Mouse (Mus musculus) adrenal gland, postnatal 25 days (tissue): ENCODE results near the gene Lsamp. TPM values are rescaled to one million over a fixed set of nuclear protein-coding genes. Genes with fewer than 3 reads are reported as not detected.

Experiments used
- DNase-seq: peaks from one replicate; pipeline ENCODE4 v3.0.0; 2021; ENCODE audit warnings: mixed read lengths
- total RNA-seq: library from RNA; stranded (reverse); gene quantifications from 2 replicates; pipeline ENCODE4 v1.2.3, GENCODE M21; 2021

The Lsamp gene
- total RNA-seq, 1 experiment from 2014 or later: 8.0 TPM

DNA sequence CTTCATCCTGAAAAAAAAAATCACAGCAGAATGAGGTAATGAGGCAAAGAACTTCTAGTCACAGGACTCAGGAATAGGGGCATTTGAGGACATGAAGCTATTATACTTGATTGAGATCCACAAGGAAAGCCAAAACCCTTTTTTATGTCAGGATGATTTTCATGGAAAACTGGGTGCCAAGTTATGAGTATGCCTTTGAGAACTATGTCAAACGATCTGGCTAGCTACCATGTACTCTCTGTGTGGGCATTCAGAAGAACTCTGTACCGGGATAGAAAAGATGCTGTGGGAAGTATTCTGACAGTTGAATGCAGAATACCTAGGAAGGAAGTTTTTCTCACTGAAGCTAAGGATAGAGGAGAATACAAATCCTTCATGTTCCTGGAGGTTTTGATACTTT lies 1801.4 kb downstream of the Lsamp start:
- no peak for DNase-seq

DNA sequence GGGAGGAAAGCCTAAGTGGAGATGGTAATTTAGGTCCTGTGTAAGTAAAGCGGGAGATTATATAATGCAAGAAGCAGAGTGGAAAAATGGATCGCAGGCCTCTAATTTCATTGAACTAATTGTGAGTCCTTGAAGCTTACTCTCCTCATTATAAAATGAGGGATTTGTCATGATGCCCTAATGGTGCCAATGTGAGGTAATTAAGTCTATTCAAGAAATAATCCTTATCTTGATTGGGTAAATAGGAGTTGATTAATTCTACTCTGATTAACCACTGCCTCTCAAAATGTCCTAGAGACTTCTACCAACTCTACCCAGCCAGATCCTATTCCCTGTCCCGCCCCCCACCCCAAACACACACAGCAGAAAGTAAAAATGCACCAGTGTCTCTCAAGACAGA lies 1802.5 kb downstream of the Lsamp start:
- no peak for DNase-seq

DNA sequence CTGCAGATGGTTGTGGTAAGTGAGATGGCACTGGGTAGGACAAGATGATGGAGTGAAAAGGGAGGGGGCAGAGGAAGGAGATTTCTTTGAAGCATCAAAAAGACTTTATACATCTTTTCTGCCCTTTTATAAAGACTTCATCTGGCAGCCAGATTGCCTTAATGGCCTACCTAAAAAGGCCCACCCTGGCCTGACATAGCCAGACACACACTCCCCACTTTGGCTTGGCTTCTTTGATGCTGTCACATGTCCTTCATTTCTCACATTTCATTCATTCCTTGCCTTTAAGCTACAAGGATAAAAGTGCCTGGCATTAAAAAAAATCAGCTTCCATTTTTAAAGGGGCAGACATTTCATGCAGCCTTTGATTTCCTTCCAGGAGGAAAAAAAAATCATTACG lies 1803.0 kb downstream of the Lsamp start:
- no peak for DNase-seq

DNA sequence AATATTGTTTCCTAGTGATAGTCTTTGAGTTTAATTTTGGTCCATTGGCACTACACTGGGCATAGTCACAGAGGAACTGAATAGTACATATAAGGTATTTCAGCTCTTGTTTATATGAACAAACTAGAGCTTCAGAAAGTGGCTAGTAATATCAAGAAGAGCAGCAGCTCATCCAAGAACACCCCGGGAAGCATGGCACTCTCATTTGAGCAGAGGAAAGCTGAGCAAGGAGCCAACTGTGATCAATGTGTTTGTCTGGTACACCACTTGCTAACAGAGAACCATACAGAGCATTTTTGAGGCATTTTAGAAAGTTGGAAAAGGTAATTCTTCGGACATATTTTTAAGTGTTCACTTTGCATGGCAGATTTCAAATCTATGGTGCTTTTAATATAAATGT lies 1805.9 kb downstream of the Lsamp start:
- DNase-seq: no peak

DNA sequence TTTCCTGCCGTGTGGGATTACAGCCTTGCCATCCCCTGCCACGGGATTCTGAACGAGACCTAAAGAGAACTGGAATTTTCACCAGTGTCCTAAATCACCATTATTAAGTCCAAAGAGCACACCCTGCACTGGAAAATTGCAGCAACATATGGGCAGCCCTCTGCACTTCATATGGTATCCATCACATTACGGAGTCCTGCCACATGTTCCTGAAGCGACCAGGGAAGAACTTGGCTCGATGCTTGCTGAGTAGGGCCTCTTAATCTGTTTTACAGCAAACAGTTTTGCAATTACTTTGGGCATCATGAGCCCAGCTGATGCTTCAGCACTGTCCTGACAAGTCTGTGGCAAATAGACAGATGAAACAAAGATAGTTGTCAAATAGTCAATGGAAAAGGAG lies 1836.2 kb downstream of the Lsamp start:
- DNase-seq: no peak

DNA sequence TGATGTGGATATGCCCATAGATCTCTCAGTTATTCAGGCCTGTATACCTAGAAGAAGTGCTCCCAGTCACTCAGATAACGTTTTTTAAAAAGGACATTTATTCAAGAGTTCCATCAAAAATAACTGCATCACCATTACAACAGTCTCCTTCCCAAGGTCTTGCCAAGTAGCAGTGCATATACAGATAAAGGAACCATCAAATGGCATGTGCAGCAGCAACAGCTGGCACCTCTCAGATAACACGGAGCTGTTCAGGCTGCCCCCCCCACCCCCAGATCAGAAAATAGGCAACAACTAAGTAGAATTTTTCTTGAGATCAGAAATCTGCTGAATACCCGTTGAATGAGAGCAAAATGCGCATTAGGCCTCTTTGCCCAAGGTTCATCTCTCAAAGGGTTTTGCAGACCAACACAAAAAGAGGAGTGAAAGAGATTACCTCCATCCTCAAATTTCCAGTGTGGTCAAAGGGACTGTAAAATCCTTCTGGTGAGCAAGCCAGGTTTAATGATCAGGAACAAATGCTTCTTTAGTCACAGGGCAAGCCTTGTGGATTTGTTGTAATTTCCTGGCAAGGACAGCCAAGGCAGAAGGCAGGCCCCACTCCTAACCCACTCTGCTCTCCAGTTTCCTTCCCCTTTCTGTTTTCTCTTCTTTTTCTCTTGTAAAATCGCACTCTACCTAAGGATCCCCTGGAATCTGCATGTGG lies 1842.9 kb downstream of the Lsamp start:
- no peak for DNase-seq

DNA sequence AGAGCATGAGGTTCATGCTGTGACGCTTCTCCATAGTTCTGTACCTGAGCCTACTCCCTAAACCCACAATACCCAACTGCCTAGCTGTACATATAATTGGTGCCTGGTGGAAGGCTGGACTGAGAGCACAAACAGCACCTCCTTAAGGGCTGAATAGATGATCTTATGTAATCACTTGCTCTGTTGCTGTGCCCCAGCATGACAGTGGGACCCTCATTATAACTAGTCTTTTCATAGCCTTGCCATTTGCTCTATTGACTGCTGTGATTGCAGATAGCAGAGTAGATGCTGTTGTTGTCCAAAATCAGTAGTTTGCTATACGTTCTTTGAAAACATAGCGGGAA lies 1843.4 kb downstream of the Lsamp start:
- no peak for DNase-seq

DNA sequence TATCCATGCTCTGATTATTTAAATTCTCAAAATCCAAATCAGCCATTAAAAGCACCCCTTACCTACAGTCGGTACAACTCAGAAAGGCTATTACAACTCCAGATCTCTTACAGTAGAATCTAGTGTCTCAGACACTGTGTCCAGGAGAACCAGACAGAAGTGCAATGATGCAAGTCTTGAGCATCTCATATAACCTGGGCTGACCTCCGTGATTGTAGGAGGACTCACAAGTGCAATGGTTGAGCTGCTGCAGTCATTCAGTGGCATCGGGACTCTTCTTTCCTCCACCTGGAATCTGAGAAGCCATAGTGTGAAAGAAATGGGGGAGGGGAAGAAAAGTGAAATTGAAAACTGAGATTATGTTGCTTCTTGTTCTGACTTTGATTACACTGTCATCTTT lies 1850.5 kb downstream of the Lsamp start:
- DNase-seq: no peak

DNA sequence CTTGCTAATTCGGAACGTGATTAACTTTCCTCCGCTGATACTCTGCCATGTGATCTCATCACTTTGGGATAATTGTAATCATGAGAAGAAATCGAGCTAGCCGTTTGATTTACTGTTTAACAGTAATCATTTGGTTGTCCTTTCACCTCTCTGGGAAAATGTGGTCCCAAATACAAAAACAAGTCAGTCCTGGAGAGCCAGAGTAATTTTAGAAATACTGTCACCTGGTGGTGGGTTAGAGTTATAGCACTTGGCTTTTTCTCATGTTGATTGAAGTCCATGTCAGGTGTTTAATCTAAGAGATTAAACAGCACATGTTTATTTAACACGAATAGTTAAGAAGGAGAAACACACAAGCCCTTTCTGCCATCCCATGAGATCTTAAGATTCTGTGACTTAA lies 1851.6 kb downstream of the Lsamp start:
- no peak for DNase-seq

DNA sequence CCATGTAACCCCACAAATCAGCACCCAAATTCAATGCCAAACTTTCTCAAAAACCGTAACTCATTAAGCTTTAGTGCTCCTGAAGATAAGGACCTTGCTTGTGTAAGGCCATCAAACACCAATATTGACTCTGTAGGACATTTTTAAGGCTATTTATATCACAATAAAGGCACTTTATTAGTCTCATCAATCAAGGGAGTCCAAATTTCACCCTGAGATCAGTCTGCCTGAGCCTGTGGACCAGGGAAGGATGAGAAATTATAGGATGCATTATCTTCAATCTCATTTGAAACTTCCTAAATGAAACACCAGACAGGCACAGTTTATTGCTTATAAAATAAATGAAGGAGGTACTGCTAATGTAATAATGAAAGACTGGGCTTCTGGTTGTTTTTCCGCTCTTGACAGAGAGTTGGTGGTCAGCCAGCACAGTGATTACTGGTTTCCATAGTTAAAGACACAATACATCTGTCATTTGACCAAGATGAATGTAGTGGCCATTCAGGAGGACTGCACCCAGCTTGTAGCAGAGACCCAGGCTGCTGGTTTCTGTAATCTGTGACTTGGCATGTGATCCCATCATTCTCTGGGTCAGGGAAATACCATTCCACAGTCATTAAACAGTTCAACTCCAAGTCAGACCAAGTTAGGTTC lies 1855.7 kb downstream of the Lsamp start:
- no peak for DNase-seq

DNA sequence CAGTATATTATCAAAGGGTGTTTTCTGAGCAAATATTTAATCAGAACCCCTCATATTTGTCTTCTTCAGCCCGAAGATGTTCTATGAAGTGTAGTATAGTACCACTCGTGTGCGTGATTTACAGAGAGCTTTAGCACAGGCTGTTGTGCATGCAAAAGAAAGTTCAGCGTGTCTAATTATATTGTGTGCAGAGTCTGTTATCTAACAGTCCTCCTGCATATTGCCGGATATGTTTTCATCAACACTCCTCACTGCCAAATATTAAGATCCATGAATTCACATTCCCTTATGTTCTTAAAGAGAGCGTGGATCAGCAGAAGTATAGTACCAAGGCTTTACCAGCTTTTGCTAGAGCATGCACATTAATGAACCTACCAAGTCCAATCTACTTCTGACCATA lies 1862.7 kb downstream of the Lsamp start:
- no peak for DNase-seq

DNA sequence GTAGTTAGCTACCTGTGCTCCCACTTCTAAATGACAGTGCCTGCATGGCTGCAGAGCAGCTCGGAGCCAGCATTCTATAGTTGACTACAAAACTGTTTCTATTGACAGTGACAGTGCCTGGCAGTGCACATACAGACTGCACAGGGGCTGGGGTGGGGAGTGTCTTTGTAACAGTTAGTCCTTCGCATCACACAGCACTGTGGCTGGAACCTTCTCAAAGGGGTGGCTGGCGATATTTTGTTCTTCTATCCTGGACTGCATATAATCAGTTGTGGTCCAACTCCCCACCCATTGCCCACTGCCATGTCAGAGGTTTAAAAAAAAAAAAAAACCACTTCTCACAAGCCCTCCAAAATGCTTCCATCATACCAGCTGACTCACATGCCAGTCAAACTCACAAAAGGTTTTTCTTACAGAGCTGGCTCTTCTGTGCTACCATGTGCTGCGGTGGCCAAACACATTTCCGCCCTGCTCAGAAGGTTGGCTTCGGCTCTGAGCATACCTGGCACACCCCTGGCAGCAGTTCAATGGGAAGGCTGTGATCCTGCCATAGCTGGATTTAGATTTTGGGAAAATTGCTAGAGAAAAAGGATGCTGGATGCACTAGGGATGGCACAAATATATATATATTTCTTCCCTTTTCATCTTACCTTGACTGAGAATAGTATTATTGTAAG lies 1887.9 kb downstream of the Lsamp start:
- peak; percentile 3 for DNase-seq

DNA sequence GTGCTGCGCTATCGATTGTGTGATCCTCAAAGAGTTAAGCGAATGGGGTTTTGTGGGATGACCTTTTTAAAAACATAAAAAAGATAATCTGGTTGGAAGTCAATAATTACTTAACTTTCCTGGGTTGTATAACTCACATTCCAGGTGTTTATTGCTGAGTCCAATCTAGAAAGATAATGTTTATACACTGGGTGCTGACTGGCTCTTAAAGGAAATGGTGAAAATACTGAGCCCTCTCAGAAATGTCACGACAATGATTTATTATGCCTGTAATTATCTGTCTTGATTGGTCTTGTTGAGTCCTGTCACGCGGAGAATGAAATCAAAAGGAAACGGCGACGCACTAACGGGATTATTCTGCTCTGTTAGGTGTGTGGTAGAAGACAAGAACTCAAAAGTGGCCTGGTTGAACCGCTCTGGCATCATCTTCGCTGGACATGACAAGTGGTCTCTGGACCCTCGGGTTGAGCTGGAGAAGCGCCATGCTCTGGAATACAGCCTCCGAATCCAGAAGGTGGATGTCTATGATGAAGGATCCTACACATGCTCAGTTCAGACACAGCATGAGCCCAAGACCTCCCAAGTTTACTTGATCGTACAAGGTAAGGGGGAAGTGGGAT lies 1904.5 kb downstream of the Lsamp start:
- DNase-seq: no peak

DNA sequence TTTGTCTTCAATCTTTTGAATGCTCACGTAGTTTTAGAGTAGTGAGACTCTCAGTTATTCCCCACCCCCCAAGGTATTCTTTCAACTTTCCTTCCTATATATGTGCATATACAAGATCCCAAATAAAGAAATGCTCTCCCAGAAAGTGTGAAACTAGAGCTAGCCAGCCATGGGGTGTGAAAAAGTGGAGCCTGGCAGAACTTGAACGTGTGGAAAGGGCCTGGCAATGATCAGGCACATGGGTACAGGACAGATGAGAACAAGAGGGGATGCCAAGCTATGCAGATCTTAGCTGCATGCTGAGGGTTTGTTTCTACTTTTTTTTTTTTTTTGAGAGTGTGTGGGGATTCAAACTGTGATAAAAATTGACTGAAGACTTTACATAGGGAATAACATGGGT lies 1916.6 kb downstream of the Lsamp start:
- no peak for DNase-seq

DNA sequence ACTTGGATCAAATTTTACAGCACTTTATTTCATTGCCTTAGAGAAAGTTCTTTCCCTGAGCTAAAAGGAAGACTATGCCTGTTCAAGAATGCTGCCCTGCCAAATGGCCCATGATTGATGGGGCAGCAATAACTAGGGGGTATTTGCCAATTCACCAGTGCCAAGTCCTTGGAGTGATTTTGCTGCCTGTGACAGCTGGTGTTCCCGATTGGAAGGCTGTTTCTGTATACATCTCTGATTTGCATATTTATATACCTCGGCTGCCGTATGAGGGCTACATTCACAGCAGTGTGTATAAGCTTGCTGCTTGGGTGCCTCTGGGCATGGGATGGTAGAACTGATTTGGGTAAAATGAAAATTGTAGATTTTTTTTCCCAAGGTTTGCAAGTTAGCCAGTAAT lies 1919.5 kb downstream of the Lsamp start:
- DNase-seq: no peak

DNA sequence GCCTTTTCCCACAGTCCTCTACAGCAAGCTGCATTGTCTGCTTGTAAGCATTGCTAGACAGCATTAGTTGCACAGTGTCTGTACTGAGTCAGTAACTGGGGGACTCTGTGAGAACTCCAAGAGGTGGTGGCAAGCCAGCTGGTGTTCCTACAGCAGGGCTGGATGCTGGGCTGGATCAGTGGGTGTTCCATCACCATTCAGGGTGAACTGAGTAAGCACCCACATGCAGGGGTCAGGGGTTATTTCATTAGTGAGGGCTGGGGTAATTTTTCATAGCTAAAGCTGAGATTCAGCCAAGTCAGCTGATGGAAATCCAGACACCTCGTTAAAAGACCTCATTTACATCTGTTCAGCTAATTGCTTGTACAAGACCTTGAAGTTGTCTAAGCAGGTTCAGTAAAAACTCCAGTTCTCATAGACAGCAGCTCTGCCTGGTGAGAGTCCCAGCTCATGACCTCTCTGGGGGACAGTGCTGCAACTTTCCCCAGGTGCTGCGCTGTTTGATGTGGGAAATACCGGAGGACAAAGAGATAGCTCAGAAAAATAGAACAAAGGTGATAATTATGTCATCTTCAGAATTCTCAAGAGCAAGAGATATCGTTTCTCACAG lies 1928.5 kb downstream of the Lsamp start:
- no peak for DNase-seq

DNA sequence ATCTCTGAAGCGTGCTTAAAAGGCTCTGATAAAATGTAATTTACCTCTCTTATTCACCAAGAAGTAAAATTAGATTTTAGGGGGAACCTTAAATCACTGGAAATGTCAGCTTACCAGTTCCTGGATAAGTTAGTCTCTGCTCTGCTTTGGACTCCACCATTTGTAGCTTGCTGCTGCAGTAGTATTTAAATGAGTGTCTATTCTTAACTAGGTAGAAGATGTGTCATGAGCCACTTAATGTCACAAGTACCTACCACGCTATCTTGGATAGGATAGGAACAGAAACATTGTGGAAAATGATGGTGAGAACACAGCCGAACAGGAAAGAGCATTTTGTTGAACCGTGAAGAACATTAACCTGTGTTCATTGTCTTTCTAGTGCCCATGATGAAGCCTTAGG lies 1929.2 kb downstream of the Lsamp start:
- no peak for DNase-seq

DNA sequence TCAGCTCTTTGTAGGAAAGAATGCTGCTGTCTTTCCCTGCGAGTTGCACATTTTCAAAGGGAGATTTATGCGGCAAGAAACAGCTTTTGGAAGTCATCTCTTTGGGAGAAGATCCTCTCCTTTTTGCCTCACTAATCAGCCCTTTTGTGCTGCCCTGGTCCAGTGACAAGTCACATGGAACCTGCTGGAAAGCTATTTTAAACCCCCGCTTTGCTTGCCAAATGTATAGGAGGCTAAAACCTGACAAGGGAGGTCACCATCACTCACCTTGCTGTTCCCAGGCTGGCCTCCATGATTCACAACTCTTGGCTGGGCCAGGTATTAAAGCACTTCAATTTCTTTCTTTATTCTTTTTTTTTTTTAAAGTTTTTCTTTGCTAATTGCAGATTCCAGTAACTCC lies 1932.2 kb downstream of the Lsamp start:
- DNase-seq: no peak

DNA sequence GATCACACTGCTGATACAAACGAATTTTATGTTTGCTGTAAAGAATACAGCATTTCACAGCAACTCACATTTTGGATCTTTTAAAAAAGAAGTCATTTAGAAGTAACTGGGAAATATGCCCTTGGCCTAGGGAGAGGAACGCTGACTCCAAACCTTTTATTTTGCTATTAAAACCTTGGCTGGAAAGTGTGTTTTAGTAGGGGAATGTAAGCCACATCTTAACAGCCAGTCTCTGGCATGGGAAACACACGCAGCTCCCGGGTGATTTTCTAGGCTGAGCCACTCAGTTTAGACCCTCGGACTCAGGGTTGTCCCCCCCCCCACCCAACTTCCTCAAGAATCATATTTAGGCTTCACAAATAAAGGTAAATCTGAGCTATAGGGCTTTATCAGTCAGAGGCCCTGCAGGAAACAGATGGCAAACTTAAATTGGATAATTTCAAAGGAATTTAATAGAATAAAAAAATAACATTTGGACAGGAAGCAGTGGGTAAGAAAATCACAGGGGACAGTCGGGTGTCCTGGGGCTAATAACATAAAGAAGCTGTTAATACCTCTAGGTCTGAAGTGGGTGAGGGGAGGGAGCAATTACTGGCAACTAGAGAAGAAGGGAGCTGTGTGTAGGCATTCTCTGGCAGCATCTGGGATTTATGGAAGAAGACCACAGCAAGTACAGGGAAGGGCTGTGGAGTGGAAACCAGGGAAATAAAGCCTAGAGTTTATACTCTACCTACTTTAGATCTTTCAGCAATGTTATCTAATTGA lies 1933.1 kb downstream of the Lsamp start:
- DNase-seq: no peak

DNA sequence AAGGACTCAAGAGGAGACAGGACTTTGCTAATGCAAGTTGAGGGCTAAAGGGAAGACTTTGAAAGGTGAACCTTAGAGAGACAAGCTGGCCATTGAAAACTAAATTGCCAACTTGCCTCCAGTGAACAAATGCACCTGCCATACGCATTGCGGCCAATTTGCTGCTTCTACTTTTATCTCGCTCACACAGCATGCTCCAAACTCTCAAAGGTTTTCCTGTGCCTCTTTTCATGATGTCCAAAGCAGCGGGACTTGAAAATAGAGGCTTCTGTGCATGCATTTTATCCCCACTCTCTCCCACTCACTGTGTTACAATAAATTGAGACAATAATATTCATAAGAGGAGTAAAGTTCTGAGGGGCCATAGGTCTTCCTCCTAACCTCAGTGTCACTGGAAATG lies 1945.4 kb downstream of the Lsamp start:
- DNase-seq: no peak

DNA sequence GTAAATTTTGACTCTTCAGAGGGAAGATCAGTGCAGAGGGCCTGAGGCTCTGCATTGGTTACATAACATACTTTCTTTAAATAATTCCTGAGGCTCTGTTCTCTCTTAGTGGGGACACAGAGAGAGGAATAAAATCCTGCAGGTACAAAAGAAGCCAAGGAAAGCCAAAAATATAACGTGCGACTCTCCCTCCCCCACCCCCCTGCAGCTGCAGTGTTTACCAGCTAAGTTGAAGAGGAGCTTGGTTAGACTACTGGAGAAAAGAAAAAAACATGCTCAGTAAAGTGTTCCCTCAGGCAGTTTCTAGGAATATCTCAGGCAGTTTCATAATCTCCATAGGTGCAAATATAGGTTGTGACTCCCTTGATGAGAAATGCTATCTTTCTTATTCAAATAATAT lies 1951.5 kb downstream of the Lsamp start:
- DNase-seq: no peak

DNA sequence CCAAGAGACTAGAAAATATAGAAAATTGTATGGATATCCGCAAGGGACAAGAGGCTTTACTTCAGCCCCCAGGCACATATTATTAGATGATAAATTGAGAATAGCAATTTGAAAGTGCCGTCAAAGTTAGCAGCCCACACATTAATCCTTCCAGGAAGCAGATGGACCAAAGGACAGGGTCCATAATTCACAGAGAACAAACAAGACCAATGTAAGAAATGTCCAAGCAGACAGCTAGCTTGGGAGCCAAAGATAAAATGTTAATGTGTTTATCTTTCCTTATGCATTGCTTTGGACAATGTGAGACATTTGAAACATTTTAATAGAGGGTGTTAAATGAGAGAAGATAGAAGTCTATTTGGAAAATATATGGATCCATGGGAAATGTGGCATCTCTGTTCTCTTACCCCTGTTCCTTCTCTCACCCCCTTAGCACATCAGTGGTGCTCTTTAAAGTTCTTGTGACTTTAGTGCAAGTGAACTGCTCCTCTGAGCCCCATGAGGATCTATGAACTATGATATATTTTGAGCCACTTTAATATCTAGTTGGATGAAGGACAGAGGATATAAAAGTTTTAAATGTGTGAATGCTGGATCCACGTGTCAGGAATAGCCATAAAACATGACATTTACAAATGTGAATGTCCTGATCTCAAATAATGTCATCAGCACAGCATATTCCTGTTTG lies 1952.9 kb downstream of the Lsamp start:
- DNase-seq: no peak
